Mouse (Mus musculus): ENCODE data around the gene Clybl. TPM values are rescaled to one million over a fixed set of nuclear protein-coding genes. Genes with fewer than 3 reads are reported as not detected.

Clybl gene
- polyA plus RNA-seq, 1 experiment from 2014 or later = 25.8 TPM

GRCm38 (mm10) chr14:122403422-122403940, 222.0 kb downstream of the Clybl start:
- Histone ChIP-seq H3K36me3 (ENCODE audit: control insufficient read depth, insufficient read depth, low read length) (no peaks in the 10 kb centered on the region), H3K27me3 (ENCODE audit: control insufficient read depth, insufficient read depth, low read length) (peaks cover 35% of the 10 kb centered on the region), H3K4me3 (replicated peaks; ENCODE audit: low read length) (no peak overlapping the region), H3K9ac (ENCODE audit: low read length) (no peak overlapping the region), H3K9me3 (replicated peaks; ENCODE audit: control insufficient read depth, low read length) (no peaks in the 10 kb centered on the region), H3K4me2 (ENCODE audit: low read depth, low read length) (no peak overlapping the region), H3K27ac (ENCODE audit: low read length) (no peak overlapping the region), H3K4me1 (ENCODE audit: control insufficient read depth, insufficient read depth, low read length) (peaks cover 10% of the 10 kb centered on the region)
- WGBS = 82% methylated on average over 3 of the region's 3 CpGs
- ATAC-seq (ENCODE audit: insufficient read depth, low FRiP score) = no peak

GRCm38 (mm10) chr14:122404596-122405154, 223.2 kb downstream of the Clybl start:
- no peak overlapping the region for H3K9ac ChIP-seq (ENCODE audit: low read length)
- WGBS = 84% methylated on average over 7 of the region's 7 CpGs
- H3K9me3 ChIP-seq (replicated peaks; ENCODE audit: control insufficient read depth, low read length) = no peaks in the 10 kb centered on the region
- no peak for ATAC-seq (ENCODE audit: insufficient read depth, low FRiP score)
- H3K4me1 ChIP-seq (ENCODE audit: control insufficient read depth, insufficient read depth, low read length) = peaks cover 10% of the 10 kb centered on the region
- H3K27me3 ChIP-seq (ENCODE audit: control insufficient read depth, insufficient read depth, low read length) = peaks cover 38% of the 10 kb centered on the region
- H3K4me2 ChIP-seq (ENCODE audit: low read depth, low read length) = no peak overlapping the region
- H3K4me3 ChIP-seq (replicated peaks; ENCODE audit: low read length) = no peak overlapping the region
- no peaks in the 10 kb centered on the region for H3K36me3 ChIP-seq (ENCODE audit: control insufficient read depth, insufficient read depth, low read length)
- H3K27ac ChIP-seq (ENCODE audit: low read length) = no peak overlapping the region

- Histone ChIP-seq H3K9me3 (replicated peaks; ENCODE audit: control insufficient read depth, low read length) (no peaks in the 10 kb centered on the region), H3K9ac (ENCODE audit: low read length) (no peak overlapping the region), H3K36me3 (ENCODE audit: control insufficient read depth, insufficient read depth, low read length) (no peaks in the 10 kb centered on the region), H3K4me1 (ENCODE audit: control insufficient read depth, insufficient read depth, low read length) (peaks cover 10% of the 10 kb centered on the region), H3K27me3 (ENCODE audit: control insufficient read depth, insufficient read depth, low read length) (peaks cover 38% of the 10 kb centered on the region), H3K27ac (ENCODE audit: low read length) (no peak overlapping the region), H3K4me3 (replicated peaks; ENCODE audit: low read length) (no peak overlapping the region), H3K4me2 (ENCODE audit: low read depth, low read length) (no peak overlapping the region)
- no peak for ATAC-seq (ENCODE audit: insufficient read depth, low FRiP score)
- WGBS = 67% methylated on average over 12 of the region's 12 CpGs
Measured at GRCm38 (mm10) chr14:122405236-122405635, 223.7 kb downstream of the Clybl start.

DNA sequence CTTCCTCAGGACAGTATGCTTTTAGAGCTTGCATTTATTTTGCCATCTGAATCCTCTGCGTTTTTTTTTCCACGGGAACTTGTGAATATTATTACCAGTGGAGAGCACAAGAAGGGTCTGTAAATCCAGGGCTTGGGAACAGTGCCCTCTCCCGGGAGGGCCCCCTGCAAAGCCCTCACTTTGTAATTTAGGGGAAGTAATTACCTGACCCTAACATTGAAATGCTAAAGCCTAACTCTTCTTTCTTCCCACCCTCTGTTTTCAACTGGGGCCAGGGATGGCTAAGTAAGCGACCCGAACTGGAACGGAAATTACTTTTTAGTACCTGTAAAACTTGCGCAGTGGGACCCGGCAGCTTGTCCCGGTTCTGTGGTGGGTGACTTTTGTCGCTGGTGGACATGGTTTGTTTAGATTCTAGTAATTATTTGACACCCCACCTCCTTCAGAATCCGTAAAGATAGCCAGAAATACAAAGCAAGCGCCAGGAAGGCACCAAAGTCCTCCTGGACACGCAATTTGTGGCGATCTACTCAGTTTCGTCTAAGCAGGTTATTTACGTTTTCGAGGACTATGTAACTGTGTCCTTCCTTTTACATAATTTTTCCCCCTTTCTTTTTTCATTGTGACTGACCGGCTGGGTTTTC, 224.5 kb downstream of the Clybl start:
- Histone ChIP-seq H3K9me3 (replicated peaks; ENCODE audit: control insufficient read depth, low read length) (no peaks in the 10 kb centered on the region), H3K27me3 (ENCODE audit: control insufficient read depth, insufficient read depth, low read length) (peaks cover 38% of the 10 kb centered on the region), H3K4me2 (ENCODE audit: low read depth, low read length) (peak overlapping the region; percentile 61), H3K36me3 (ENCODE audit: control insufficient read depth, insufficient read depth, low read length) (no peaks in the 10 kb centered on the region), H3K4me1 (ENCODE audit: control insufficient read depth, insufficient read depth, low read length) (peaks cover 10% of the 10 kb centered on the region), H3K27ac (ENCODE audit: low read length) (no peak overlapping the region), H3K4me3 (replicated peaks; ENCODE audit: low read length) (peak overlapping the region; percentile 39), H3K9ac (ENCODE audit: low read length) (no peak overlapping the region)
- ATAC-seq (ENCODE audit: insufficient read depth, low FRiP score) = no peak
- WGBS = 6% methylated on average over 18 of the region's 18 CpGs

DNA sequence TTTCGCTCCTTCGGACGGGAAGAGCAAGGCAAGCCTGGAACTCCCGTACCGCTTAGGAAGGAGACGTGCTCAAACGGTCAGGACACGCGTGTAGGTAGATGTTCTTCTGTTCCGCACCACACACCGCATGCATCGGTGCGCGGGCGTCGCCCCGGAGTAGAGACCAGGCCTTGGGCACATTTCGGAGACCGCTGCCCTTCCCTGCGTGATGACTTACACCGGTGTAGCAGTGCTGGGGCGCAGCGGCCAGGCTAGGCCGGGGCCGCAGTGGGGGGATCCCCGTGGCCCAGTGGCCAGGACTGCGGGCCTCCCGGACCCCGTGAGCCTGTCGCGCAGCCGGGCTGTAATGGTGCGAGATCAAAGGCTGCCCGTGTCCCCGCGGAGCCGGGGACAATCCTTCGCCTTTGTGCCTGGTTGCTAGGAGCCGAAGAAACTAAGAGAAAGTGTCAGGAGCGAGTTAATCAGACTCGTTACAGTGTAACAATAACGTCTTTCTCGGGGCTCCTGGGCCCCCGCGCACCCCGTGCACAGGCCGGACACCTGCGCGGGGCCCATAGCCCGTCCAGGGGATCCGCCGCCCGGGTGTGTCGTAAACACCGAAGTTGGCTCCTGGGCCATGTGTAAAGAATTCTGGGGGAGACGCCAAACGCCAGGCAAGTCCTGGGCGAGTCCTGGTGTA, 225.2 kb downstream of the Clybl start:
- Histone ChIP-seq H3K4me2 (ENCODE audit: low read depth, low read length) (peak overlapping the region; percentile 61), H3K4me3 (replicated peaks; ENCODE audit: low read length) (peak overlapping the region; percentile 39), H3K9me3 (replicated peaks; ENCODE audit: control insufficient read depth, low read length) (no peaks in the 10 kb centered on the region), H3K36me3 (ENCODE audit: control insufficient read depth, insufficient read depth, low read length) (no peaks in the 10 kb centered on the region), H3K9ac (ENCODE audit: low read length) (peak overlapping the region; percentile 57; the same call in 1 of the 2 replicates), H3K27me3 (ENCODE audit: control insufficient read depth, insufficient read depth, low read length) (peaks cover 38% of the 10 kb centered on the region), H3K4me1 (ENCODE audit: control insufficient read depth, insufficient read depth, low read length) (peaks cover 10% of the 10 kb centered on the region), H3K27ac (ENCODE audit: low read length) (no peak overlapping the region)
- 2% methylated on average over 58 of the region's 58 CpGs for WGBS
- no peak for ATAC-seq (ENCODE audit: insufficient read depth, low FRiP score)

DNA sequence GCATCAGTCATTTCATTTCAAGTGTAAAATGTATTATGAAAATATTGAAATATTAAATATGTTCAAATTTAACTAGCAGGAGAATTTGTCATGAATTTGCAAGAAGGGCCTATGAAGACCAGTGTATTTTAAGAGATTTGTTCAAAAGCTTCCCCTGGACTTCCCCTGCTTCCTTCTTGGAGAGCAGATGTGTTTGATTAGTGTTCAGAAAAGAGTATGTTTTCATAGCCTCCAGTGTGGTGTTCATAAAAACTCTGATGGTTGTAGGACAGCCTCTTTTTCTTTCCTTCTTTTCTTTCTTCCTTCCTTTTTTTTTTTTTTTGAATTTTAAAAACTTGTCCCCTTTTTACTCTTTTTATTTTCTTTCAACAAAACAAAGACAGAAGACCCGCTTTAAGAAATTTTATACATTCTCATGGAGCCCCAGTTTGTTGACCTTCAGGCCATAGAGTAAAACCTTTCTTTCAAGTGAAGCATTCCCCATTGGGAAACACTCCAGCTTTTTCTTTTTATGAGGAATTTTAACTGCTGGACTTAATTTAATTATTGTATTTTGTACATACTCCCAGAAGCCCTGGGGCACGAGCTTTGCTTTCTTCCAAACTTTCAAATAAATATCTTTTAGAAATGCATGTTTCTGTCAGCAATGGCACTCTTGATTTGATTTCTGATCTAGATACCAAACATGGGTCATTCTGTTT, 231.5 kb downstream of the Clybl start:
- no peak overlapping the region for H3K27ac ChIP-seq (ENCODE audit: low read length)
- no peaks in the 10 kb centered on the region for H3K4me1 ChIP-seq (ENCODE audit: control insufficient read depth, insufficient read depth, low read length)
- H3K4me2 ChIP-seq (ENCODE audit: low read depth, low read length) = no peak overlapping the region
- no peak overlapping the region for H3K4me3 ChIP-seq (replicated peaks; ENCODE audit: low read length)
- no peaks in the 10 kb centered on the region for H3K9me3 ChIP-seq (replicated peaks; ENCODE audit: control insufficient read depth, low read length)
- peaks cover 8% of the 10 kb centered on the region; the same call in 1 of the 2 replicates for H3K27me3 ChIP-seq (ENCODE audit: control insufficient read depth, insufficient read depth, low read length)
- H3K36me3 ChIP-seq (ENCODE audit: control insufficient read depth, insufficient read depth, low read length) = no peaks in the 10 kb centered on the region
- WGBS = 60% methylated on average over 2 of the region's 2 CpGs
- H3K9ac ChIP-seq (ENCODE audit: low read length) = no peak overlapping the region
- no peak for ATAC-seq (ENCODE audit: insufficient read depth, low FRiP score)

GRCm38 (mm10) chr14:122413542-122413928, 232.0 kb downstream of the Clybl start:
- no peak for ATAC-seq (ENCODE audit: insufficient read depth, low FRiP score)
- WGBS = 77% methylated on average over 2 of the region's 2 CpGs
- H3K4me3 ChIP-seq (replicated peaks; ENCODE audit: low read length) = no peak overlapping the region
- peaks cover 3% of the 10 kb centered on the region; the same call in 1 of the 2 replicates for H3K27me3 ChIP-seq (ENCODE audit: control insufficient read depth, insufficient read depth, low read length)
- H3K9me3 ChIP-seq (replicated peaks; ENCODE audit: control insufficient read depth, low read length) = no peaks in the 10 kb centered on the region
- H3K4me2 ChIP-seq (ENCODE audit: low read depth, low read length) = no peak overlapping the region
- no peak overlapping the region for H3K9ac ChIP-seq (ENCODE audit: low read length)
- H3K27ac ChIP-seq (ENCODE audit: low read length) = no peak overlapping the region
- H3K4me1 ChIP-seq (ENCODE audit: control insufficient read depth, insufficient read depth, low read length) = no peaks in the 10 kb centered on the region
- no peaks in the 10 kb centered on the region for H3K36me3 ChIP-seq (ENCODE audit: control insufficient read depth, insufficient read depth, low read length)

GRCm38 (mm10) chr14:122414786-122415185, 233.3 kb downstream of the Clybl start:
- H3K9ac ChIP-seq (ENCODE audit: low read length) = no peak overlapping the region
- no peak overlapping the region for H3K4me3 ChIP-seq (replicated peaks; ENCODE audit: low read length)
- H3K9me3 ChIP-seq (replicated peaks; ENCODE audit: control insufficient read depth, low read length) = no peaks in the 10 kb centered on the region
- WGBS = 84% methylated on average over 2 of the region's 2 CpGs
- H3K36me3 ChIP-seq (ENCODE audit: control insufficient read depth, insufficient read depth, low read length) = no peaks in the 10 kb centered on the region
- H3K27me3 ChIP-seq (ENCODE audit: control insufficient read depth, insufficient read depth, low read length) = no peaks in the 10 kb centered on the region; the same call in 1 of the 2 replicates
- H3K27ac ChIP-seq (ENCODE audit: low read length) = no peak overlapping the region
- H3K4me2 ChIP-seq (ENCODE audit: low read depth, low read length) = no peak overlapping the region
- H3K4me1 ChIP-seq (ENCODE audit: control insufficient read depth, insufficient read depth, low read length) = no peaks in the 10 kb centered on the region
- no peak for ATAC-seq (ENCODE audit: insufficient read depth, low FRiP score)

All from stomach, embryonic 16.5 days (tissue).